Mouse (Mus musculus) kidney, postnatal 4 days (tissue): ENCODE measurements around the gene Tsen54.

Experiments
- DNase-seq, 2 experiments: peaks; one replicate each; pipeline ENCODE4 v3.0.0; 2021; ENCODE audit warnings: mixed read lengths in 2 of 2

Tsen54 gene

GRCm38 (mm10) chr11:115863895-115864294 is 49.4 kb downstream of the Tsen54 start:
- no peak for DNase-seq

GRCm38 (mm10) chr11:115869393-115869792 is 54.9 kb downstream of the Tsen54 start:
- DNase-seq = no peak

GRCm38 (mm10) chr11:115872437-115872836 is 57.9 kb downstream of the Tsen54 start:
- DNase-seq = no peak
